Mouse (Mus musculus): ENCODE data around the gene Nectin1. TPM values are rescaled to one million over a fixed set of nuclear protein-coding genes. Genes with fewer than 3 reads are reported as not detected.

Gene Nectin1
- total and polyA plus RNA-seq, 3 experiments: 3.9 to 6.2 TPM; not detected in 1

GRCm38 (mm10) chr9:43724093-43724492 lies 19.7 kb upstream of the Nectin1 start:
- no peak overlapping the region for H3K9ac ChIP-seq (ENCODE audit: control insufficient read depth, low read depth, low read length, poor library complexity, severe bottlenecking)
- peaks cover 4 to 20% of the 10 kb centered on the region in 2 experiments for H3K4me1 ChIP-seq (ENCODE audit: control insufficient read depth in 1 of 2, insufficient read depth in 2 of 2, low read length in 2 of 2)
- TF ChIP-seq GATA1 (IDR thresholded peaks at IDR 0.05; ENCODE audit: low read depth, low read length) (no peak), USF1 (IDR thresholded peaks at IDR 0.05; ENCODE audit: low read depth, low read length) (no peak), SIN3A (IDR thresholded peaks at IDR 0.05; ENCODE audit: low read length) (no peak), ELF1 (IDR thresholded peaks at IDR 0.05; ENCODE audit: low read depth, low read length) (no peak)
- no peak overlapping the region for H3K27ac ChIP-seq (ENCODE audit: control insufficient read depth, low read depth, low read length)
- H3K9me3 ChIP-seq (replicated peaks; ENCODE audit: insufficient read depth, low read length): no peaks in the 10 kb centered on the region
- peak; percentile 19 for DNase-seq (ENCODE audit: low read depth, low spot score)
- no peaks in the 10 kb centered on the region for H3K27me3 ChIP-seq (ENCODE audit: control insufficient read depth in 1 of 2, insufficient read depth in 2 of 2, low read length in 2 of 2)
- H3K36me3 ChIP-seq (ENCODE audit: control insufficient read depth in 1 of 2, insufficient read depth in 2 of 2, low read length in 2 of 2): peaks cover 0 to 6% of the 10 kb centered on the region in 2 experiments; a peak in 2 of 4 replicates
- no peak overlapping the region for H3K4me3 ChIP-seq (ENCODE audit: control insufficient read depth in 1 of 2, insufficient read depth in 1 of 2, low read depth in 2 of 2, low read length in 2 of 2)
- H3K79me2 ChIP-seq (ENCODE audit: control insufficient read depth, insufficient read depth, low read length, poor library complexity): no peaks in the 10 kb centered on the region

GRCm38 (mm10) chr9:43729450-43730266 lies 14.1 kb upstream of the Nectin1 start:
- no peaks in the 10 kb centered on the region for H3K79me2 ChIP-seq (ENCODE audit: control insufficient read depth, insufficient read depth, low read length, poor library complexity)
- H3K27ac ChIP-seq (ENCODE audit: control insufficient read depth, low read depth, low read length): no peak overlapping the region
- DNase-seq (ENCODE audit: low read depth, low spot score): peak; percentile 74
- TF ChIP-seq MXI1 (IDR thresholded peaks at IDR 0.05; ENCODE audit: low read depth, low read length): 0 out of 2 replicates have a peak, but pooled peaks have one; percentile 23
- TF ChIP-seq MAX (IDR thresholded peaks at IDR 0.05; ENCODE audit: low read length): no peak
- TF ChIP-seq NRF1 (IDR thresholded peaks at IDR 0.05; ENCODE audit: insufficient read depth, low read depth, low read length, poor library complexity, severe bottlenecking): no peak
- TF ChIP-seq USF2 (IDR thresholded peaks at IDR 0.05; ENCODE audit: borderline replicate concordance in 1 of 2, insufficient read depth in 1 of 2, low read depth in 1 of 2, low read length in 2 of 2): no peak
- TF ChIP-seq MAZ (IDR thresholded peaks at IDR 0.05; ENCODE audit: low read depth, low read length): no peak
- peak; percentile 35 for TF ChIP-seq ETS1 (IDR thresholded peaks at IDR 0.05; ENCODE audit: low read depth, low read length)
- TF ChIP-seq TAL1 (IDR thresholded peaks at IDR 0.05; ENCODE audit: low read length): peak; percentile 10; the same call in 1 of the 2 replicates
- H3K4me3 ChIP-seq (ENCODE audit: control insufficient read depth in 1 of 2, insufficient read depth in 1 of 2, low read depth in 2 of 2, low read length in 2 of 2): peak overlapping the region in 1 of 2 experiments; percentile 28; a peak in 1 of 4 replicates
- no peaks in the 10 kb centered on the region for H3K9me3 ChIP-seq (replicated peaks; ENCODE audit: insufficient read depth, low read length)
- H3K27me3 ChIP-seq (ENCODE audit: control insufficient read depth in 1 of 2, insufficient read depth in 2 of 2, low read length in 2 of 2): no peaks in the 10 kb centered on the region
- H3K9ac ChIP-seq (ENCODE audit: control insufficient read depth, low read depth, low read length, poor library complexity, severe bottlenecking): no peak overlapping the region
- H3K4me1 ChIP-seq (ENCODE audit: control insufficient read depth in 1 of 2, insufficient read depth in 2 of 2, low read length in 2 of 2): peaks cover under 1 to 9% of the 10 kb centered on the region in 2 experiments
- peaks cover 0 to 6% of the 10 kb centered on the region in 2 experiments; a peak in 2 of 4 replicates for H3K36me3 ChIP-seq (ENCODE audit: control insufficient read depth in 1 of 2, insufficient read depth in 2 of 2, low read length in 2 of 2)
